In genomic region chr12:92137539-92137938, GRCm38 (mm10) we compare ENCODE assay signal across 26 mouse cellular contexts.
"Had no signal": no experiment of that assay in that cellular context is flagged by ENCODE, and none has a peak within 500 bp of the region (broad histone marks: within the 10 kb centered on the region; RNA-seq: fewer than 3 reads in every experiment).

No protein-coding gene starts in this region.

- DNase-seq: gastrocnemius, adult 2 months; gastrocnemius, postnatal 14 days; gastrocnemius, postnatal 36 days; heart, adult 11 months; heart, adult 2 months; heart, postnatal 14 days; heart, postnatal 36 days; kidney, adult 11 months; kidney, adult 2 months; kidney, adult 9 months; kidney, postnatal 14 days; kidney, postnatal 36 days; layer of hippocampus, adult 9-11 months; layer of hippocampus, postnatal 36 days; left cerebral cortex, postnatal 4 days had no signal

- H3K36me3 ChIP-seq: heart, embryonic 13.5 days; heart, embryonic 15.5 days; hindbrain, embryonic 13.5 days; hindbrain, embryonic 15.5 days; kidney, embryonic 15.5 days; limb, embryonic 13.5 days; limb, embryonic 15.5 days had no signal

- H3K9ac ChIP-seq: heart, embryonic 13.5 days; heart, embryonic 15.5 days; hindbrain, embryonic 13.5 days; hindbrain, embryonic 15.5 days; kidney, embryonic 15.5 days; limb, embryonic 13.5 days; limb, embryonic 15.5 days had no signal

- H3K4me2 ChIP-seq: heart, embryonic 11.5 days; heart, embryonic 13.5 days; heart, embryonic 15.5 days; hindbrain, embryonic 13.5 days; hindbrain, embryonic 15.5 days; kidney, embryonic 15.5 days; limb, embryonic 13.5 days; limb, embryonic 15.5 days had no signal

- ATAC-seq: hindbrain, postnatal 0 days; intestine, embryonic 16.5 days had no signal

- H3K4me3 ChIP-seq: gastrocnemius, adult 2 months; heart, adult 2 months; heart, embryonic 13.5 days; heart, embryonic 15.5 days; hindbrain, embryonic 13.5 days; hindbrain, embryonic 15.5 days; kidney, embryonic 15.5 days; limb, embryonic 13.5 days; limb, embryonic 15.5 days had no signal

- H3K27ac ChIP-seq: gastrocnemius, adult 2 months; heart, adult 2 months; heart, embryonic 13.5 days; heart, embryonic 15.5 days; hindbrain, embryonic 13.5 days; hindbrain, embryonic 15.5 days; hindbrain, postnatal 0 days; kidney, embryonic 15.5 days; kidney, postnatal 0 days; limb, embryonic 13.5 days; limb, embryonic 15.5 days had no signal

- H3K9me3 ChIP-seq: heart, embryonic 13.5 days; heart, embryonic 15.5 days; hindbrain, embryonic 13.5 days; hindbrain, embryonic 15.5 days; kidney, embryonic 15.5 days; limb, embryonic 13.5 days; limb, embryonic 15.5 days had no signal

- H3K4me1 ChIP-seq: heart, embryonic 15.5 days; hindbrain, embryonic 13.5 days; hindbrain, embryonic 15.5 days; kidney, embryonic 15.5 days; limb, embryonic 13.5 days; limb, embryonic 15.5 days had no signal

- H3K27me3 ChIP-seq: heart, embryonic 13.5 days; heart, embryonic 15.5 days; hindbrain, embryonic 13.5 days; hindbrain, embryonic 15.5 days; kidney, embryonic 15.5 days; limb, embryonic 13.5 days; limb, embryonic 15.5 days had no signal
